Mouse (Mus musculus) stomach, postnatal 0 days (tissue): Measurements from ENCODE around the gene Olfr798.

ENCODE experiments used
- CTCF ChIP-seq: IDR thresholded peaks from 2 replicates; pipeline ENCODE4 v1.5.1; 2016; ENCODE audit warnings: antibody characterized with exemption, low read depth, mild to moderate bottlenecking, moderate library complexity
- EP300 ChIP-seq: optimal IDR thresholded peaks from 2 replicates; pipeline ENCODE3; 2016; ENCODE audit warnings: antibody characterized with exemption

GRCm38 (mm10) chr10:129651763-129652162 is 24.0 kb upstream of the Olfr798 start:
- no peak for TF ChIP-seq CTCF
- no peak for TF ChIP-seq EP300
